In genomic region chr7:122290771-122291170, GRCm38 (mm10) we compare ENCODE assay signal across 11 mouse cellular contexts. TPM values are rescaled to one million over a fixed set of nuclear protein-coding genes. Genes with fewer than 3 reads are reported as not detected.
DNase-seq lines count a peak whose midpoint lies in the region; ATAC-seq and TF ChIP-seq lines count a peak whose summit lies in the region.
"Had no signal": no experiment of that assay in that cellular context is flagged by ENCODE, and none has a peak within 500 bp of the region (broad histone marks: within the 10 kb centered on the region; RNA-seq: fewer than 3 reads in every experiment).

No protein-coding gene starts in this region.

- dilution Hi-C loops in CH12.LX (cut with MboI; ENCODE audit: extremely low pct_ligation_motif_present, extremely low pct_unique_long_range_greater_than_20kb, low sequenced_read_pairs) = no loop called here

- TF ChIP-seq EP300 in CH12.LX (IDR thresholded peaks at IDR 0.05; ENCODE audit: low read length) = peak; percentile 81

- TF ChIP-seq POLR2A in CH12.LX (IDR thresholded peaks at IDR 0.05; ENCODE audit: low read depth, low read length) = no peak; the same call in 1 of the 2 replicates

- no peak for TF ChIP-seq CTCF in CH12.LX (conservative IDR thresholded peaks at IDR 0.05 in 1 of 2, IDR thresholded peaks at IDR 0.05 in 1 of 2; ENCODE audit: low read depth in 2 of 2, low read length in 2 of 2)

- peaks cover 67% of the 10 kb centered on the region for H3K79me2 ChIP-seq in CH12.LX (replicated peaks; ENCODE audit: control insufficient read depth, extremely low read depth, insufficient read depth, poor library complexity, severe bottlenecking)

- H3K27me3 ChIP-seq in hindbrain, embryonic 14.5 days (ENCODE audit: control insufficient read depth, insufficient read depth, low read length) = peaks cover 16% of the 10 kb centered on the region; the same call in 1 of the 2 replicates
- peaks cover 38% of the 10 kb centered on the region for H3K27me3 ChIP-seq in hindbrain, embryonic 12.5 days
- peaks cover 11% of the 10 kb centered on the region for H3K27me3 ChIP-seq in CH12.LX (replicated peaks)
- H3K27me3 ChIP-seq in neural tube, embryonic 14.5 days (ENCODE audit: control insufficient read depth, insufficient read depth, low read length) = no peaks in the 10 kb centered on the region

- DNase-seq in hindbrain, embryonic 14.5 days (ENCODE audit: low spot score) = no peak
- DNase-seq in A20 (ENCODE audit: low read depth, low spot score) (peak; percentile 64), CH12.LX (ENCODE audit: extremely low read depth) (no peak)
- DNase-seq in frontal cortex, postnatal 14 days (ENCODE audit: low spot score in 2 of 2) = no peak
- DNase-seq: lung, adult 18-20 months had no signal

- H3K4me3 ChIP-seq in hindbrain, embryonic 14.5 days (replicated peaks; ENCODE audit: low read length) = peak overlapping the region; percentile 76; the same call in 1 of the 2 replicates
- no peak overlapping the region for H3K4me3 ChIP-seq in hindbrain, embryonic 12.5 days
- peak overlapping the region; percentile 94 to 97 (median 96) for H3K4me3 ChIP-seq in CH12.LX (replicated peaks in 1 of 3; ENCODE audit: low read depth in 2 of 3, low read length in 2 of 3, poor library complexity in 1 of 3)
- H3K4me3 ChIP-seq in neural tube, embryonic 14.5 days (ENCODE audit: low read depth, low read length) = peak overlapping the region; percentile 64

- peak; percentile 8 for TF ChIP-seq RAD21 in CH12.LX (IDR thresholded peaks at IDR 0.05; ENCODE audit: low read depth, low read length)

- no peaks in the 10 kb centered on the region for H3K9me3 ChIP-seq in hindbrain, embryonic 14.5 days (ENCODE audit: control insufficient read depth, low read length)
- no peaks in the 10 kb centered on the region for H3K9me3 ChIP-seq in hindbrain, embryonic 12.5 days (replicated peaks)
- H3K9me3 ChIP-seq in CH12.LX (replicated peaks; ENCODE audit: low read length) = no peaks in the 10 kb centered on the region
- H3K9me3 ChIP-seq in neural tube, embryonic 14.5 days (ENCODE audit: control insufficient read depth, low read length) = no peaks in the 10 kb centered on the region
- H3K9me3 ChIP-seq: forebrain, embryonic 10.5 days; kidney, embryonic 15.5 days had no signal

- H3K27ac ChIP-seq in hindbrain, embryonic 14.5 days = no peak overlapping the region
- no peak overlapping the region for H3K27ac ChIP-seq in hindbrain, embryonic 12.5 days
- H3K27ac ChIP-seq in CH12.LX (ENCODE audit: insufficient read depth, low read depth) = peak overlapping the region; percentile 73
- H3K27ac ChIP-seq in neural tube, embryonic 14.5 days (ENCODE audit: low read depth, low read length) = no peak overlapping the region
- H3K27ac ChIP-seq: forebrain, embryonic 10.5 days; kidney, embryonic 15.5 days had no signal

- H3K4me1 ChIP-seq in hindbrain, embryonic 14.5 days (replicated peaks; ENCODE audit: control insufficient read depth, insufficient read depth, low read length) = peaks cover 12% of the 10 kb centered on the region
- peaks cover 18% of the 10 kb centered on the region for H3K4me1 ChIP-seq in hindbrain, embryonic 12.5 days
- H3K4me1 ChIP-seq in CH12.LX (ENCODE audit: control insufficient read depth in 1 of 2, insufficient read depth in 2 of 2) = peaks cover 13 to 51% of the 10 kb centered on the region in 2 experiments
- H3K4me1 ChIP-seq in neural tube, embryonic 14.5 days (ENCODE audit: control insufficient read depth, insufficient read depth, low read length) = peaks cover 8% of the 10 kb centered on the region

- no peaks in the 10 kb centered on the region for H3K36me3 ChIP-seq in hindbrain, embryonic 14.5 days (replicated peaks; ENCODE audit: control insufficient read depth, insufficient read depth)
- H3K36me3 ChIP-seq in hindbrain, embryonic 12.5 days = no peaks in the 10 kb centered on the region
- peaks cover 20 to 51% of the 10 kb centered on the region in 2 experiments for H3K36me3 ChIP-seq in CH12.LX (replicated peaks in 1 of 2; ENCODE audit: control insufficient read depth in 1 of 2, insufficient read depth in 1 of 2, low read length in 1 of 2)
- no peaks in the 10 kb centered on the region for H3K36me3 ChIP-seq in neural tube, embryonic 14.5 days (ENCODE audit: control insufficient read depth, insufficient read depth, low read length)
- H3K36me3 ChIP-seq: forebrain, embryonic 10.5 days; G1E; kidney, embryonic 15.5 days had no signal

- H3K9ac ChIP-seq in hindbrain, embryonic 14.5 days = 0 out of 2 replicates have a peak overlapping the region, but pooled peaks have one; percentile 19
- H3K9ac ChIP-seq in hindbrain, embryonic 12.5 days = no peak overlapping the region
- H3K9ac ChIP-seq in CH12.LX (ENCODE audit: insufficient read depth, low read depth) = peak overlapping the region; percentile 97
- H3K9ac ChIP-seq in neural tube, embryonic 14.5 days (replicated peaks; ENCODE audit: low read depth, low read length) = no peak overlapping the region; the same call in 1 of the 2 replicates
- H3K9ac ChIP-seq: kidney, embryonic 15.5 days had no signal

- WGBS in hindbrain, embryonic 14.5 days = 56% methylated on average over 3 of the region's 3 CpGs
- WGBS in hindbrain, embryonic 12.5 days = 53% methylated on average over 3 of the region's 3 CpGs
- WGBS in neural tube, embryonic 14.5 days = 47% methylated on average over 3 of the region's 3 CpGs

- ATAC-seq in hindbrain, embryonic 14.5 days (ENCODE audit: low FRiP score) = no peak
- no peak for ATAC-seq in hindbrain, embryonic 12.5 days (ENCODE audit: low FRiP score)
- no peak for ATAC-seq in neural tube, embryonic 14.5 days (ENCODE audit: low read depth)
- no peak for ATAC-seq in erythroblast, adult 5-6 weeks (replicated peaks; ENCODE audit: low FRiP score, poor library complexity, severe bottlenecking)

- in situ Hi-C loops in CH12.LX (cut with MboI; ENCODE audit: low pct_ligation_motif_present, low pct_unique_long_range_greater_than_20kb, low sequenced_read_pairs) = loop anchor here (5.0 kb wide), 1 partner anchor 43 kb away; no protein-coding TSS in a partner anchor

- peak overlapping the region; percentile 87 for H3K4me2 ChIP-seq in hindbrain, embryonic 14.5 days (replicated peaks)
- H3K4me2 ChIP-seq in hindbrain, embryonic 12.5 days (replicated peaks) = no peak overlapping the region
- peak overlapping the region; percentile 86 for H3K4me2 ChIP-seq in CH12.LX (ENCODE audit: insufficient read depth, low read depth, poor library complexity, severe bottlenecking)
- peak overlapping the region; percentile 55 for H3K4me2 ChIP-seq in neural tube, embryonic 14.5 days (ENCODE audit: low read depth, low read length)

TF ChIP-seq in CH12.LX, 34 proteins besides CTCF, POLR2A, EP300 and RAD21:
- TF ChIP-seq SMC3 (IDR thresholded peaks at IDR 0.05; ENCODE audit: low read depth, low read length) (peak; percentile 34), IRF4 (IDR thresholded peaks at IDR 0.05; ENCODE audit: low read depth, low read length) (peak; percentile 56), MEF2A (IDR thresholded peaks at IDR 0.05; ENCODE audit: borderline replicate concordance, low read depth, low read length) (peak; percentile 69), ZKSCAN1 (IDR thresholded peaks at IDR 0.05; ENCODE audit: borderline replicate concordance, low read depth, low read length) (no peak), BHLHE40 (IDR thresholded peaks at IDR 0.05; ENCODE audit: low read depth, low read length) (0 out of 2 replicates have a peak, but pooled peaks have one; percentile 14), MAX (IDR thresholded peaks at IDR 0.05; ENCODE audit: low read length) (no peak), TCF12 (IDR thresholded peaks at IDR 0.05; ENCODE audit: low read depth, low read length) (peak; percentile 96), SIN3A (IDR thresholded peaks at IDR 0.05; ENCODE audit: low read length) (peak; percentile 79; the same call in 1 of the 2 replicates), TBP (conservative IDR thresholded peaks at IDR 0.05; ENCODE audit: low read depth, low read length) (peak; percentile 53; the same call in 1 of the 2 replicates), ETS1 (conservative IDR thresholded peaks at IDR 0.05; ENCODE audit: low read depth, low read length) (peak; percentile 66), ZC3H11A (IDR thresholded peaks at IDR 0.05; ENCODE audit: low read depth, low read length) (no peak)

RNA-seq across cellular contexts. Expression of gene Prkcb, which starts 2.2 kb away (rescaled TPM):
- 135 and 149 TPM in 2 replicates for polyA plus RNA-seq in hindbrain, embryonic 14.5 days (2014; fragmentation: Nextera tagmentation; extraction: Ambion mirVana)
- 32.5 and 34.1 TPM in 2 replicates for polyA plus RNA-seq in hindbrain, embryonic 12.5 days (2016; fragmentation: Nextera tagmentation; extraction: Ambion mirVana)
- total RNA-seq in CH12.LX (2012; rRNA removed) (270 and 337 TPM in 2 replicates), CH12.LX (2014; rRNA removed) (289 and 323 TPM in 2 replicates)
- 381 and 463 TPM in 2 replicates for polyA plus RNA-seq in CH12.LX (2012; ENCODE audit: insufficient read length, low read depth)
- polyA plus RNA-seq in neural tube, embryonic 14.5 days (2014; fragmentation: Nextera tagmentation; extraction: Ambion mirVana) = 131 and 170 TPM in 2 replicates
- 29.7 and 33.6 TPM in 2 replicates for total RNA-seq in erythroblast, adult 5-6 weeks (2015; ENCODE audit: low replicate concordance)
- 18.3 and 20.2 TPM in 2 replicates for total RNA-seq in erythroblast, adult 5-6 weeks (2017; ENCODE audit: low replicate concordance)
- polyA plus RNA-seq: G1E had no signal

Comparison
In these comparisons a context has a peak if more than half of its experiments do, and no peak if none do; other contexts are left out.
1. H3K9ac ChIP-seq: peak in hindbrain, embryonic 14.5 days (single experiment) and CH12.LX (single experiment); none in hindbrain, embryonic 12.5 days (single experiment) and neural tube, embryonic 14.5 days (single experiment).